Mouse (Mus musculus) granulocyte monocyte progenitor cell, adult 5-6 weeks (primary cell): ENCODE measurements at regions not wholly inside any gene's neighbourhood (a gene's known extent, or its start where the extent isn't known, plus 50 kb on each side); places are given as distances from the start of the nearest gene placed in this dataset.

Experiments
- ATAC-seq: replicated peaks from 2 replicates; pipeline ENCODE4 v1.8.0; 2016; ENCODE audit warnings: mild to moderate bottlenecking, moderate TSS enrichment, inconsistent platforms; ENCODE audit not compliant: poor library complexity, severe bottlenecking

DNA sequence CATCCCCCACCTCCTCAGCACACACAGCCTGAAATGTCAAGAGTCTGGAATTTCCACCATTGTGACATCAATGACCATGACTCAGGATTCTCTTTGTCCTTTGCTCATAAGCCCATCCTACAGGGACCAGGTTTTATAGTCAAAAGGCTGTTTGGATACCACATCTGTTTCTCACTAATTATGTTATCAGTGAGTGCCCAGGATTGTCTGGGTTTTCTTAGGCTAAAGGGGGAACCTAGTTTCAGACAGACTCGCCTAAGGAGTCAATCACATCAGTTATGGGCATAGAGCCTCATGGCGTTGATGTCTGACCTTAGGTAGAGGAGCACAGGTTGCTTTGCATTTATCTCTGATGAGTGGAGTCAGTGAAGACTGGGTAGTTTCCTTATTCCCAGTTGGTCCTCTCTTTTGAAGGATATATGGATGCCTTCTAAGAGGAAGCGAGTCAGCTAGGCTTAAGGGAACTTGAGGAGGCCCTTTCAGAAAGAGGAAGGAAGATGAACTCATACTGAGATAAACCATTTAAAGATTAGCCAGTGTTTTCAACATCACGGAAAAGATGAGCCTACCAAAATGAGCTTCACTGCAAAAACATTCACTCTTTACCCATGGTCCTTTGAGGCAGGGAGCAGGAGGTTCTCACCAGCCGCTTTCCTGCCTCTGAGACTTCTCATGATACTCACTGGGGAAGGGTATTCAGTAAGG is 143.8 kb upstream of the Tmem164 start:
- peak; percentile 88 for ATAC-seq

GRCm38 (mm10) chrX:142540264-142540663 is 140.9 kb upstream of the Tmem164 start:
- peak; percentile 75 for ATAC-seq

GRCm38 (mm10) chrX:142552196-142552595 is 129.0 kb upstream of the Tmem164 start:
- ATAC-seq: no peak

DNA sequence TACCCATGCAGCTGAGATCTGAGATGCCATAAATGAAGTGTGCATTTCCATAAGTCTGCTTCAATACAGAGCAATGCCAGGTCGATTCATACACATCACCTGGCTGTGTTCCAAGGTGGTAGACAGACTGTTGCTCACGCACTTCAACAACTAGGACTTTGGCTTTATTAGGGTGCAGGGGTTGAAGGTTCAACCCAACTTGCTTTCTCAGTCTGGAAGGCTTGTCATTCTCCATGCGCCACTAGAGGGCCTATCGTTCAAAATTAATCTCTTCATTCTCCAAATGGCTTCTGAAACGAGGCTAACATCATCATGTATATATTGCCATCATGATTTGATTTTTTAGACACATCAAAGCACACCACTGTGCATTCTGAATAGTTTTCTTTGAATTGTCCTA is 127.0 kb upstream of the Tmem164 start:
- peak; percentile 53 for ATAC-seq

GRCm38 (mm10) chrX:142557496-142557895 is 123.7 kb upstream of the Tmem164 start:
- ATAC-seq: no peak

DNA sequence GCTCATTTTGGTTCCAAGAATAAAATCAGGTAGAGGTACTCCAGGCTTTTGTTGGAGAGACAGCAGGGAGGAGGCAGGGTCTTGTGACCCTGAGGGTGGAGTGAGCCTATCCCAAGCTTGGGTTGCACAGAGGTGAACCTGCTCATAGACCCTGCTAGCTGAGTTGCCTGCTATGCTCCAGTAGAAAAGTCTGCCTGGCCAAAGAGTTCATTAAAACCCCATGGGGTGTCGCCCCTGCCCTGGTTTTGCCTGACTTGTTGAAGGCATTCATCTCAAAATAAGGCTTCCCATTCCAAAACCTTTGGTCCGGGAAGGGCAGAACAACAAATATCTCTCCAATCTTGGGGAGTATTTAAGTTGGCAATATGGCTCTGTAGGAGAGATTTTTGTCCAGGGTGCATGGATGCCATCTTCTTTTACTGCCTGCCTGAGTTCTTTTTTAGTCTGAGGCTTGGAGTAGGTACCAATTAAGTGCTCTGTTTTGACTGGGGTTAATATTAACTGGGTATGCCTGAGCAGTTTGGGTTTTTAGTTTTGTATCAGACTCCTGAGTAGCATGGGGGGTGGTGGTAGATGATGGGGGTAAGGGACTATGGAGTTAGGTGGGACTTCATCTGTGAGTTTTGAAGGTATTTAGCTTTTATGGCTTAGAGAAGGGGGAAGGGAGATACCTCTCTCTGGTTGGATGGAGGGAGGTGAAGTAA is 120.8 kb upstream of the Tmem164 start:
- ATAC-seq: no peak

DNA sequence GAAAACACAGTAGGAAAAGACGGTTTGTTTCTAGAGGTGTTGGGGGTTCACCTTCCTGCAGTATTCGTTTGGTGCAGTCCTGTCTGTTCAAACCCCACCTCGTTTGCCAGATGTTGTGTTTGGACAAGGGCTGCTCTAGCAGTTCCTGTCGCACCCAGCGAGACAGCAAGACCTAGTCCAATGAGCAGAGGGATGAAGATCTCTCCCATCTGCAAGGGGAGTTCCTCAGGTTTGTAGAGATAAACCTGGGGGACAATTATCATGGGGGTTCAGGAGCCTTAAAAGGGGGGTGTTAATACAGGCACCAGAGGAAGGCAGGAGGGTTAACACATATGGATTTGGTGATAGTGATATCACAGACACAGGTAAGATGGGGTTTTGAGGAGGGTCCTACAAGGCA is 119.4 kb upstream of the Tmem164 start:
- ATAC-seq: no peak

GRCm38 (mm10) chrX:142564186-142564585 is 117.0 kb upstream of the Tmem164 start:
- no peak for ATAC-seq

DNA sequence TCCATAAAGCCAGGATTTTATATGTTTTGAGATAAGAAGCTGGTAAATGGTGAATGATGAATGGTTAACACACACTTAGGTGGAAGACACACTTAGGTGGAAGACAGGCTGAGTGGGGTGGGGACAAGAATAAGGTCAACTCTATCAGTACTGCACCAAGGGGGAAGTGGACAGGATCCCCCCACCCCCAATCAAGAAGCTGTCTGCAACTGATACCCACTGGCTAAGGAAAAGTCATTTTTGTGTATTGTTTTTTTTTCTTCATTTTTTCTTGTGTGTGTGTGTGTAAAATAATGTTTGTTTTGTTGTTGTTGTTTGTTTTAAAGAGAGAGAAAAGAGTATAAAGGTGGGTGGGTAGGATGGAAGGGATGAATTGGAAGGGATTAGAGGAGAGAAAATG is 109.4 kb upstream of the Tmem164 start:
- no peak for ATAC-seq

GRCm38 (mm10) chrX:142574022-142574421 is 107.2 kb upstream of the Tmem164 start:
- no peak for ATAC-seq

GRCm38 (mm10) chrX:142574945-142575710 is 106.1 kb upstream of the Tmem164 start:
- ATAC-seq: no peak

DNA sequence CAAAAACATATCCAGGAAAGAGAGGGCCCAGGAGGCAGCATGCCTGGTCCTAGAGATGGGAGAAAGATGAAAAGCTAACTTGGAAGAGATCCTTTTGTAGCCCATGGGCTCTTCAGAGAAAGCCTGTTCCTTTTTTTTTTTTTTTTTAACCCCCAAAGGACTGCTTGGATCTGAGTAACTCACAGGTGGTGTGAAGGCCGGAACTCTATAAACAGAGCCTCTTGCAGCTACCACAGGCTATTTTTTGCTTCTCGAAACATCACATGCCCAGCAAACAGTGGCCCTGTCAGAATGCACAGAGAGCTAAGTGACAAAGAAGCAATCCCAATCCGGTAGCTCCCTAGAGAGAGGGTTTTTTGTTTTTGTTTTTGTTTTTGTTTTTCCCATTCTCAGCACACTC is 105.1 kb upstream of the Tmem164 start:
- 0 out of 2 replicates have a peak, but pooled peaks have one; percentile 23 for ATAC-seq

GRCm38 (mm10) chrX:142577449-142578081 is 103.6 kb upstream of the Tmem164 start:
- ATAC-seq: peak; percentile 93

GRCm38 (mm10) chrX:142585281-142585680 is 95.9 kb upstream of the Tmem164 start:
- no peak for ATAC-seq

GRCm38 (mm10) chrX:142599377-142599776 is 81.8 kb upstream of the Tmem164 start:
- no peak for ATAC-seq

GRCm38 (mm10) chrX:142600782-142601181 is 80.4 kb upstream of the Tmem164 start:
- ATAC-seq: peak; percentile 42

- ATAC-seq: no peak
Observed at GRCm38 (mm10) chrX:142605088-142605487, 76.1 kb upstream of the Tmem164 start.

GRCm38 (mm10) chrX:142606595-142607205 is 74.5 kb upstream of the Tmem164 start:
- ATAC-seq: no peak

DNA sequence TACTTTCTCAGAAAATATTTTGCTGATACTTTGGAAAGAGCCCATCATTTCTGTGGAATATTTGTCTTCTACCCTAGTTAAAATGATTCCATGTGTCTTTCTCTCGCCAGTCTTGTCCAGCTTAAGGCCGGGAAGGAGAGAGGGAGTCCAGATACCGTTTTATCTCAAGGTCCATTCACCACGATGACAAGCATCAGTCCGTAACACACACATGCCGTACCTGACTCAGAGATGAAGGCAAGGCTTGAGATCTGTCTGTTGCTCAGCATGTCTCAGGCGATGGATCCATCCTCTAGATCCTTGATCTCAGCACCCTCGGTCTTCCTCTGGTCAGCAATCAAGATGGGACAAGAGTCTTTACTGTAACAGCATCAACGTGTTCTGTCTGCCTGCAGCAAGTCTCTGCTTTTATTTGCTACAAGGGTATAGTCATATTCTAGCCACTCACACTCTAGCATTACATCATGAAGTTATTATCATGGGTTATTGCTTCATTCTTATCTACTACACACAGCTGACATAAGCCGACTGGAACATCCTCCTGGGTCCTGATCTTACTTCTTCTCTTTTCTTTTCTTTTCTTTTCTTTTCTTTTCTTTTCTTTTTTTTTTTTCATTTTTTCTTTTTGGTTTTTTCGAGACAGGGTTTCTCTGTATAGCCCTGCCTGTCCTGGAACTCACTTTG is 64.9 kb upstream of the Tmem164 start:
- no peak for ATAC-seq

GRCm38 (mm10) chrX:142618389-142618788 is 62.8 kb upstream of the Tmem164 start:
- ATAC-seq: no peak
